Mouse (Mus musculus) heart, postnatal 25 days (tissue): ENCODE data around the gene Exoc5. TPM values are rescaled to one million over a fixed set of nuclear protein-coding genes. Genes with fewer than 3 reads are reported as not detected.
"Not testable (repeated sequence)": the region's sequence is repeated elsewhere in the genome, so short reads cannot be mapped to it uniquely, and the experiment has no call there.

Experiments used
- DNase-seq: peaks from one replicate; pipeline ENCODE4 v3.0.0; 2022; ENCODE audit warnings: low spot score
- intact Hi-C: fragments of 180-260 bp; cut with DNase I; formaldehyde crosslinking; loops from one replicate; pipeline ENCODE4 v1.15.1; 2025
- total RNA-seq, 2 experiments: library from RNA; stranded (reverse); gene quantifications; 2 replicates each; pipeline ENCODE4 v1.2.3; 2021

Gene Exoc5
- 10 to 100 TPM; 19.7 to 19.9 TPM for total RNA-seq

GRCm38 (mm10) chr14:49066274-49066823 lies at the start of gene Exoc5:
Exoc5 (minus strand) TSS chr14:49066653.
- intact Hi-C loops = loop anchor here (2.0 kb wide), 1 partner anchor 106 kb away; the partner anchor contains the start of gene Naa30

GRCm38 (mm10) chr14:49091755-49092154 lies 25.3 kb upstream of the Exoc5 start:
- intact Hi-C loops, DNase-seq: not testable (repeated sequence)

More at GRCm38 (mm10) chr14:49066274-49066823, at the start of gene Exoc5:
- peak; percentile 92 for DNase-seq

- intact Hi-C loops = no loop called here
- DNase-seq = no peak
Measured at GRCm38 (mm10) chr14:49091277-49091676, 24.8 kb upstream of the Exoc5 start.

GRCm38 (mm10) chr14:49090102-49090501 lies 23.6 kb upstream of the Exoc5 start:
- intact Hi-C loops = no loop called here
- DNase-seq = no peak

- intact Hi-C loops = no loop called here
- no peak for DNase-seq
Measured at GRCm38 (mm10) chr14:49089461-49090058, 23.1 kb upstream of the Exoc5 start.

GRCm38 (mm10) chr14:49088155-49089048 lies 21.9 kb upstream of the Exoc5 start:
- DNase-seq = no peak
- intact Hi-C loops = no loop called here

- no peak for DNase-seq
- intact Hi-C loops = no loop called here
Measured at GRCm38 (mm10) chr14:49086522-49086921, 20.1 kb upstream of the Exoc5 start.

- intact Hi-C loops = no loop called here
- no peak for DNase-seq
Measured at GRCm38 (mm10) chr14:49078820-49079219, 12.4 kb upstream of the Exoc5 start.

- no peak for DNase-seq
- intact Hi-C loops = no loop called here
Measured at GRCm38 (mm10) chr14:49074361-49074760, 7.9 kb upstream of the Exoc5 start.

GRCm38 (mm10) chr14:49073896-49074295 lies 7.4 kb upstream of the Exoc5 start:
- intact Hi-C loops = no loop called here
- DNase-seq = no peak

GRCm38 (mm10) chr14:49072837-49073236 lies 6.4 kb upstream of the Exoc5 start:
- no peak for DNase-seq
- intact Hi-C loops = no loop called here

- DNase-seq = peak; percentile 4
- intact Hi-C loops = loop anchor here (2.0 kb wide), 1 partner anchor 107 kb away; the partner anchor contains the start of gene Naa30
Measured at GRCm38 (mm10) chr14:49065529-49066273, 752 bp downstream of the Exoc5 start, which contains the start of gene Ap5m1. Ap5m1 (plus strand) TSS chr14:49066097.

GRCm38 (mm10) chr14:49063838-49064237 lies 2.6 kb downstream of the Exoc5 start:
- no peak for DNase-seq
- intact Hi-C loops = no loop called here

GRCm38 (mm10) chr14:49049492-49049891 lies 17.0 kb downstream of the Exoc5 start:
- no peak for DNase-seq
- intact Hi-C loops = no loop called here

GRCm38 (mm10) chr14:49045610-49046009 lies 20.8 kb downstream of the Exoc5 start:
- DNase-seq = no peak
- intact Hi-C loops = no loop called here

GRCm38 (mm10) chr14:49028991-49029390 lies 37.5 kb downstream of the Exoc5 start:
- intact Hi-C loops = no loop called here

GRCm38 (mm10) chr14:49027779-49028368 lies 38.6 kb downstream of the Exoc5 start:
- DNase-seq = no peak

More at GRCm38 (mm10) chr14:49028991-49029390, 37.5 kb downstream of the Exoc5 start:
- DNase-seq = no peak

GRCm38 (mm10) chr14:49027040-49027778 lies 39.2 kb downstream of the Exoc5 start:
- intact Hi-C loops = no loop called here
- DNase-seq = no peak

More at GRCm38 (mm10) chr14:49027779-49028368, 38.6 kb downstream of the Exoc5 start:
- intact Hi-C loops = no loop called here

GRCm38 (mm10) chr14:49019765-49020164 lies 46.7 kb downstream of the Exoc5 start:
- intact Hi-C loops = no loop called here
- DNase-seq = no peak
